In the genomic region with DNA sequence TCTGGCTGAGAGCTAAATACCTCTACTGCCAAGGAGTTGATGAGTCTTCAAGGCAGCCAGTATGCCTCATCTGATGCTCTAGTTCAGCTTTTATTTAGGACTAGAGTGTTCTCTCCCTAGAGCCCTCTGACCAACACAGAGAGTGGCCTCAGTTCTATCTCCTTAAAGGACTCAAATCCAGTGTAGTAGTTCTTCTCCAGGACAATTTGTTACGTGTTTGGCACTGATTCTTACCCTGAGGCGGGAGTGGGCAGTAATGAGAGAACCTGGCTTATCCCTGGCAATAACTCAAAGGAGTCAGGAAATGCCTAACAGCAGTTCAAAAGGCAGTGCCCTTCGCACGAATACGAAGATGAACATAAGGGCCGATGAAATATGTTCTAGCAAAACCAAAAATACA, we compare ENCODE assay signal across 19 mouse cellular contexts.
DNase-seq lines count a peak whose midpoint lies in the region; ATAC-seq and TF ChIP-seq lines count a peak whose summit lies in the region.
"Had no signal": no experiment of that assay in that cellular context is flagged by ENCODE, and none has a peak within 500 bp of the region (broad histone marks: within the 10 kb centered on the region; RNA-seq: fewer than 3 reads in every experiment).

No protein-coding gene starts in this region.

- peaks cover 3% of the 10 kb centered on the region; the same call in 1 of the 2 replicates for H3K27me3 ChIP-seq in hindbrain, embryonic 13.5 days
- H3K27me3 ChIP-seq: heart, embryonic 13.5 days; hindbrain, embryonic 12.5 days had no signal

- peaks cover 41% of the 10 kb centered on the region for H3K4me1 ChIP-seq in hindbrain, embryonic 13.5 days (replicated peaks)

- DNase-seq in gastrocnemius, adult 2 months: no peak
- no peak for DNase-seq in gastrocnemius, adult 18-20 months (ENCODE audit: low spot score)
- peak; percentile 28 for DNase-seq in brain, adult 2 months (ENCODE audit: low read depth, low spot score)
- peak; percentile 85 for DNase-seq in gonadal fat pad, adult 2 months (ENCODE audit: low read depth)
- DNase-seq in thymus, postnatal 14 days: no peak
- DNase-seq: adrenal gland, adult 2 months; cerebellum, adult 11-12 months; cerebellum, adult 9-10 months; gastrocnemius, postnatal 10 days; heart, adult 11 months; heart, postnatal 4 days; kidney, adult 11 months had no signal

- H3K36me3 ChIP-seq in hindbrain, embryonic 13.5 days: no peaks in the 10 kb centered on the region
- H3K36me3 ChIP-seq: embryonic facial prominence, embryonic 10.5 days; forebrain, embryonic 10.5 days; heart, embryonic 13.5 days; hindbrain, embryonic 12.5 days had no signal

- H3K4me2 ChIP-seq in hindbrain, embryonic 13.5 days: no peak overlapping the region
- H3K4me2 ChIP-seq: heart, embryonic 13.5 days; hindbrain, embryonic 12.5 days had no signal

- peak overlapping the region; percentile 52; the same call in 1 of the 2 replicates for H3K27ac ChIP-seq in gastrocnemius, adult 2 months
- no peak overlapping the region for H3K27ac ChIP-seq in hindbrain, embryonic 13.5 days
- H3K27ac ChIP-seq: embryonic facial prominence, embryonic 10.5 days; forebrain, embryonic 10.5 days; hindbrain, embryonic 12.5 days; hindbrain, postnatal 0 days had no signal

- no peak overlapping the region for H3K4me3 ChIP-seq in gastrocnemius, adult 2 months
- H3K4me3 ChIP-seq in hindbrain, embryonic 13.5 days: no peak overlapping the region
- H3K4me3 ChIP-seq: embryonic facial prominence, embryonic 10.5 days; forebrain, embryonic 10.5 days; heart, embryonic 13.5 days; hindbrain, embryonic 12.5 days had no signal

- TF ChIP-seq CTCF in gastrocnemius, adult 2 months (IDR thresholded peaks at IDR 0.05): no peak

- H3K9me3 ChIP-seq in hindbrain, embryonic 13.5 days: no peaks in the 10 kb centered on the region
- H3K9me3 ChIP-seq: embryonic facial prominence, embryonic 10.5 days; heart, embryonic 13.5 days; hindbrain, embryonic 12.5 days had no signal

- intact Hi-C loops in gastrocnemius, adult 2 months (cut with DNase I): no loop called here

- WGBS in hindbrain, embryonic 13.5 days: 70% methylated on average over 6 of the region's 6 CpGs

- ATAC-seq in hindbrain, embryonic 13.5 days (ENCODE audit: low FRiP score): no peak
- ATAC-seq: forebrain, embryonic 14.5 days; hindbrain, postnatal 0 days had no signal

- H3K9ac ChIP-seq in hindbrain, embryonic 13.5 days: no peak overlapping the region
- H3K9ac ChIP-seq: heart, embryonic 13.5 days; hindbrain, embryonic 12.5 days had no signal

Comparison
In these comparisons a context has a peak if more than half of its experiments do, and no peak if none do; other contexts are left out.
1. DNase-seq: peak in brain, adult 2 months (single experiment) and gonadal fat pad, adult 2 months (single experiment); none in gastrocnemius, adult 2 months (single experiment), gastrocnemius, adult 18-20 months (single experiment) and thymus, postnatal 14 days (single experiment).